Mouse (Mus musculus): Measurements from ENCODE around the gene Olfr348. TPM values are rescaled to one million over a fixed set of nuclear protein-coding genes. Genes with fewer than 3 reads are reported as not detected.

Gene Olfr348
- not detected in 2 replicates for polyA plus RNA-seq (2015; fragmentation: Nextera tagmentation; extraction: Ambion mirVana)

- H3K9me3 ChIP-seq: no peaks in the 10 kb centered on the region
These were observed at the start of gene Olfr348 for GRCm38 (mm10) chr2:36783976-36784375. TSS of gene Olfr348 (plus strand) at chr2:36784276.

GRCm38 (mm10) chr2:36736226-36736625 is 47.9 kb upstream of the Olfr348 start:
- Histone ChIP-seq H3K4me3 (no peak overlapping the region), H3K9me3 (no peaks in the 10 kb centered on the region), H3K4me2 (no peak overlapping the region), H3K9ac (no peak overlapping the region), H3K4me1 (no peaks in the 10 kb centered on the region), H3K27ac (no peak overlapping the region), H3K36me3 (no peaks in the 10 kb centered on the region), H3K27me3 (no peaks in the 10 kb centered on the region)
- WGBS: 50% methylated on average over 3 of the region's 3 CpGs
- no peak for ATAC-seq (ENCODE audit: borderline replicate concordance, extremely low read depth, low FRiP score, low TSS enrichment)

More at GRCm38 (mm10) chr2:36783976-36784375, at the start of gene Olfr348:
- H3K4me2 ChIP-seq: no peak within 1 kb of the TSS
- H3K9ac ChIP-seq: no peak within 1 kb of the TSS
- 59% methylated on average over 2 of the region's 2 CpGs for WGBS
- H3K27ac ChIP-seq: no peak within 1 kb of the TSS
- H3K4me1 ChIP-seq: no peaks in the 10 kb centered on the region
- no peak within 1 kb of the TSS for H3K4me3 ChIP-seq
- no peaks in the 10 kb centered on the region for H3K27me3 ChIP-seq
- H3K36me3 ChIP-seq: no peaks in the 10 kb centered on the region
- no peak for ATAC-seq (ENCODE audit: borderline replicate concordance, extremely low read depth, low FRiP score, low TSS enrichment)

GRCm38 (mm10) chr2:36790238-36790637 is 6.2 kb downstream of the Olfr348 start, which contains the start of gene Olfr50:
TSS of gene Olfr50 (plus strand) at chr2:36790538.
- Histone ChIP-seq H3K4me1 (no peaks in the 10 kb centered on the region), H3K9ac (no peak within 1 kb of the TSS), H3K4me2 (no peak within 1 kb of the TSS), H3K9me3 (no peaks in the 10 kb centered on the region), H3K27me3 (no peaks in the 10 kb centered on the region), H3K36me3 (no peaks in the 10 kb centered on the region), H3K4me3 (no peak within 1 kb of the TSS), H3K27ac (no peak within 1 kb of the TSS)
- ATAC-seq (ENCODE audit: borderline replicate concordance, extremely low read depth, low FRiP score, low TSS enrichment): no peak
- 80% methylated on average over 2 of the region's 2 CpGs for WGBS

GRCm38 (mm10) chr2:36816932-36817331 is 32.9 kb downstream of the Olfr348 start, which contains the start of gene Olfr3:
TSS of gene Olfr3 (minus strand) at chr2:36817032.
- Histone ChIP-seq H3K27me3 (no peaks in the 10 kb centered on the region), H3K9ac (no peak within 1 kb of the TSS)
- WGBS: 64% methylated on average over 1 of the region's 1 CpGs

More at GRCm38 (mm10) chr2:36816932-36817331, 32.9 kb downstream of the Olfr348 start, which contains the start of gene Olfr3:
- H3K9me3 ChIP-seq: no peaks in the 10 kb centered on the region; the same call in 1 of the 2 replicates
- H3K4me3 ChIP-seq: no peak within 1 kb of the TSS
- ATAC-seq (ENCODE audit: borderline replicate concordance, extremely low read depth, low FRiP score, low TSS enrichment): no peak
- no peak within 1 kb of the TSS for H3K4me2 ChIP-seq
- H3K4me1 ChIP-seq: no peaks in the 10 kb centered on the region
- no peaks in the 10 kb centered on the region for H3K36me3 ChIP-seq
- H3K27ac ChIP-seq: no peak within 1 kb of the TSS

Other genes starting within 250 kb of the Olfr348 start
- gene Olfr344, start 217.6 kb upstream of the Olfr348 start, polyA plus RNA-seq (2015; fragmentation: Nextera tagmentation; extraction: Ambion mirVana): not detected in 2 replicates
- not detected in 2 replicates for gene Olfr345, start 144.2 kb upstream of the Olfr348 start, polyA plus RNA-seq (2015; fragmentation: Nextera tagmentation; extraction: Ambion mirVana)
- not detected in 2 replicates for gene Olfr346, start 98.5 kb upstream of the Olfr348 start, polyA plus RNA-seq (2015; fragmentation: Nextera tagmentation; extraction: Ambion mirVana)
- not detected in 2 replicates for gene Olfr347, start 52.4 kb upstream of the Olfr348 start, polyA plus RNA-seq (2015; fragmentation: Nextera tagmentation; extraction: Ambion mirVana)
- not detected in 2 replicates for gene Olfr50, start 6.3 kb downstream of the Olfr348 start, polyA plus RNA-seq (2015; fragmentation: Nextera tagmentation; extraction: Ambion mirVana)
- not detected in 2 replicates for gene Olfr3, start 32.8 kb downstream of the Olfr348 start, polyA plus RNA-seq (2015; fragmentation: Nextera tagmentation; extraction: Ambion mirVana)
- not detected in 2 replicates for gene Olfr350, start 62.0 kb downstream of the Olfr348 start, polyA plus RNA-seq (2015; fragmentation: Nextera tagmentation; extraction: Ambion mirVana)
- gene Olfr351, start 78.4 kb downstream of the Olfr348 start, polyA plus RNA-seq (2015; fragmentation: Nextera tagmentation; extraction: Ambion mirVana): not detected in 2 replicates
- not detected in 2 replicates for gene Olfr352, start 84.2 kb downstream of the Olfr348 start, polyA plus RNA-seq (2015; fragmentation: Nextera tagmentation; extraction: Ambion mirVana)
- not detected in 2 replicates for gene Olfr353, start 108.7 kb downstream of the Olfr348 start, polyA plus RNA-seq (2015; fragmentation: Nextera tagmentation; extraction: Ambion mirVana)
- gene Olfr354, start 121.4 kb downstream of the Olfr348 start, polyA plus RNA-seq (2015; fragmentation: Nextera tagmentation; extraction: Ambion mirVana): not detected in 2 replicates
- gene Olfr355, start 144.6 kb downstream of the Olfr348 start, polyA plus RNA-seq (2015; fragmentation: Nextera tagmentation; extraction: Ambion mirVana): not detected in 2 replicates
- not detected in 2 replicates for gene Olfr356, start 152.8 kb downstream of the Olfr348 start, polyA plus RNA-seq (2015; fragmentation: Nextera tagmentation; extraction: Ambion mirVana)
- not detected in 2 replicates for gene Olfr357, start 209.6 kb downstream of the Olfr348 start, polyA plus RNA-seq (2015; fragmentation: Nextera tagmentation; extraction: Ambion mirVana)
- gene Olfr358, start 225.1 kb downstream of the Olfr348 start, polyA plus RNA-seq (2015; fragmentation: Nextera tagmentation; extraction: Ambion mirVana): not detected in 2 replicates